Mouse (Mus musculus): Measurements from ENCODE around the gene BC035044. TPM values are rescaled to one million over a fixed set of nuclear protein-coding genes. Genes with fewer than 3 reads are reported as not detected.
A peak's percentile ranks its signal among the peaks of the same experiment; 100 is the strongest.
"Not testable (repeated sequence)": the region's sequence is repeated elsewhere in the genome, so short reads cannot be mapped to it uniquely, and the experiment has no call there.

BC035044 gene
- 0.59 and 0.68 TPM in 2 replicates for polyA plus RNA-seq (2015; fragmentation: Nextera tagmentation; extraction: Ambion mirVana)

DNA sequence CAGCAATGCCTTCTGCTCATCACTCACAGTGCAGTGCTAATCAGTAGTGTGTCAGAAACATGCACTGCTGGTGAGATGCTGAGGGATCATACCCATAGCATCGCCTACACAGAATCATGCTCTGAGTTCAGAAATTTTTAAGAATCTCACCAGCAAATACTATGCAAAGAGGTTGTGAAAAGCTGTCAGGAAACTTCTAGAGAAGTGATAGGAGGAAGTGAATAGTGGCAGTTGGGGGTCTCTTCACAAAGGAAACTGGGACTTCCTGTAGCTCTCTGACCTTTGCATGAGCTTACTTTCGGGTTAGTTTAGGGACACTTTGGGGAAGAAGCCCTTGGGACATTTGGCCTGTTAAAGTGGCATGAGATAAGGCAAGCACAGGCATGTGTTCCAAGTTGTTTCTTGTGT, at the start of gene BC035044:
Gene BC035044 (minus strand): TSS at position 179 of the 408 bp plus-strand sequence.
- Histone ChIP-seq H3K36me3 (ENCODE audit: control insufficient read depth, insufficient read depth, low read length) (no peaks in the 10 kb centered on the region), H3K9ac (ENCODE audit: low read length) (no peak within 1 kb of the TSS), H3K27me3 (ENCODE audit: control insufficient read depth, insufficient read depth, low read length) (no peaks in the 10 kb centered on the region), H3K9me3 (ENCODE audit: control insufficient read depth, low read length) (no peaks in the 10 kb centered on the region), H3K4me1 (replicated peaks; ENCODE audit: control insufficient read depth, insufficient read depth) (no peaks in the 10 kb centered on the region), H3K4me2 (replicated peaks; ENCODE audit: low read depth) (no peak within 1 kb of the TSS), H3K4me3 (ENCODE audit: low read depth, low read length) (no peak within 1 kb of the TSS), H3K27ac (replicated peaks) (no peak within 1 kb of the TSS)
- WGBS = 77% methylated on average over 2 of the region's 2 CpGs
- ATAC-seq (ENCODE audit: low FRiP score, low TSS enrichment) (no peak), DNase-seq (ENCODE audit: low spot score) (no peak)
- TF ChIP-seq EP300 (optimal IDR thresholded peaks at IDR 0.05) (no peak), CTCF (IDR thresholded peaks at IDR 0.05; ENCODE audit: low read depth) (no peak)

DNA sequence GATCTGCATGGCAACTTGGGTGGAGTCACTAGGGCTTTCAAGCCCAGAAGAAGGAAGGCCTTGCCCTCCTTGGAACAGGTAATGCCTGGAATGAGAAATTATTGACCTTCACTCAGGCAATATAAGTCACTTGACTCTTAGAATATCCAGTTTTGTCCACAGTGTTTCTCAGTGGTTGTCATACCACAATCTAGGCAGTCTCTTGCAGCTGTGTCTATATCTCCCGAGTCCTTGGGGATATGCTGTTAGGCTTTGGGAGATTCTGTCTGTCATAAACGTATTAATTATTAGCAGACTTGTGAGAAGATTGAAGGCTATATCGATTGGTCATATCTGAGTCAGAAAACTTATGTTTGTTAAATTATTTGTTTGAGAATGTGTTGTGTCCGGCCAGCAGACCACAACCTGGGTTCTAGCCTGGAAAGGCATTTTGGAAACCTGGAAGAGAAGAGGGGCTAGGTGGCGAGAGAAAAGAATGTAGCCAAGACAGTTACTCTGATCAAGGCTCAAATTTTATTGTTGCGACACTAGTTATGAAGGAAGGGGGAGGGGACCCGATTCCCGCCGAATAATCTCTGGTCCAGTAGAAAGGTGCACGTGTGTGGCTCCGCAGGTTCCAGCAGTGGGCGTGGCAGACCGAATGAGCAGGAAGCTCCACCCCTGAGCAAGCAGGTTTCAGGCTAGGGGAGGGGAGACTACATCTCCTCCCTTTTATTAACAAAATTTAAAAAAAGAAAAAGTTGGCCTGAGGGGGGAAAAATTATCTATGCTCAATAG, 45.2 kb upstream of the BC035044 start:
- not testable (repeated sequence) for H3K9ac ChIP-seq (ENCODE audit: low read length); H3K9me3 ChIP-seq (ENCODE audit: control insufficient read depth, low read length); DNase-seq (ENCODE audit: low spot score); H3K27ac ChIP-seq (replicated peaks); ATAC-seq (ENCODE audit: low FRiP score, low TSS enrichment); H3K4me2 ChIP-seq (replicated peaks; ENCODE audit: low read depth); H3K4me3 ChIP-seq (ENCODE audit: low read depth, low read length); H3K36me3 ChIP-seq (ENCODE audit: control insufficient read depth, insufficient read depth, low read length); H3K27me3 ChIP-seq (ENCODE audit: control insufficient read depth, insufficient read depth, low read length); H3K4me1 ChIP-seq (replicated peaks; ENCODE audit: control insufficient read depth, insufficient read depth)
- WGBS = 85% methylated on average over 4 of the region's 13 CpGs

DNA sequence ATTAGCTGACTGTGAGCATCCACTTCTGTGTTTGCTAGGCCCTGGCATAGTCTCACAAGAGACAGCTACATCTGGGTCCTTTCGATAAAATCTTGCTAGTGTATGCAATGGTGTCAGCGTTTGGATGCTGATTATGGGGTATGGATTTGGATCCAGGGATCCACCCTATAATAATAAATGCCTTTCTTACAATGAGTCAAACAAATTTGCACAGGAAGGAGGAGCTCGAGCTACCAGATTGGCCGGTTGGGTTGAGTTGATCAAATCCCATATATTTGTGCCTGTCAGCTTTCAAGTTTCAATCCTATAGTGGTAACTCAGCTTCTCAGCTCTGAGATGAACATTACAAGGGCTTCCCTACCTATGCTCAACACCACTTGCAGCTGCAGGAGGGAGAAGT, 43.2 kb upstream of the BC035044 start, which contains the start of gene Clec2g:
Gene Clec2g (plus strand): TSS at position 301 of the 400 bp plus-strand sequence.
- not testable (repeated sequence) for H3K27me3 ChIP-seq (ENCODE audit: control insufficient read depth, insufficient read depth, low read length); DNase-seq (ENCODE audit: low spot score); H3K4me2 ChIP-seq (replicated peaks; ENCODE audit: low read depth); H3K4me1 ChIP-seq (replicated peaks; ENCODE audit: control insufficient read depth, insufficient read depth); ATAC-seq (ENCODE audit: low FRiP score, low TSS enrichment); H3K4me3 ChIP-seq (ENCODE audit: low read depth, low read length); H3K36me3 ChIP-seq (ENCODE audit: control insufficient read depth, insufficient read depth, low read length); H3K9me3 ChIP-seq (ENCODE audit: control insufficient read depth, low read length); H3K9ac ChIP-seq (ENCODE audit: low read length)
- 66% methylated on average over 4 of the region's 4 CpGs for WGBS
- peak within 1 kb of the TSS; percentile 58; the same call in 1 of the 2 replicates for H3K27ac ChIP-seq (replicated peaks)

DNA sequence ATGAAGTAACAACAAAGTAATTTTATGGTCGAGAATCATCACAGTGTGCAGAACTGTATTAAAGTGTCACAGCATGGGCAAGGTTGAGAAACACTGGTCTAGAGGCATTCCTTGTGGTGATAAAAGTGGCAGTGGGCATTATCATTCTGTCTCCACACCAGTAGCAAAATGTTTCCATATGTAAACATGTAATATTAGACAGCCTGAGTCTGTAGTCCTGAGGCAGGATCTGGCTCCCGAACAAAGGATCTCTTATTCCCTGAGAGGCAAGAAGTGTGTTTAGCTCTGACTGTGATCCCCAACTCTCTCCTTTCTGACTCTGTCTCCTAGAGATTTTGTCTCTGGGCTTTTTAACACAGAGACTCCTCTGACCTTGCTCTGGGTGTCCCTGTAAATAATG, 42.1 kb upstream of the BC035044 start:
- Histone ChIP-seq H3K36me3 (ENCODE audit: control insufficient read depth, insufficient read depth, low read length) (no peaks in the 10 kb centered on the region), H3K27me3 (ENCODE audit: control insufficient read depth, insufficient read depth, low read length) (no peaks in the 10 kb centered on the region), H3K9ac (ENCODE audit: low read length) (no peak overlapping the region), H3K4me2 (replicated peaks; ENCODE audit: low read depth) (no peak overlapping the region), H3K4me1 (replicated peaks; ENCODE audit: control insufficient read depth, insufficient read depth) (no peaks in the 10 kb centered on the region), H3K4me3 (ENCODE audit: low read depth, low read length) (no peak overlapping the region), H3K27ac (replicated peaks) (no peak overlapping the region), H3K9me3 (ENCODE audit: control insufficient read depth, low read length) (no peaks in the 10 kb centered on the region)
- WGBS = 19% methylated on average over 2 of the region's 2 CpGs
- no peak for DNase-seq (ENCODE audit: low spot score)
- ATAC-seq (ENCODE audit: low FRiP score, low TSS enrichment) = no peak
- no peak for TF ChIP-seq EP300 (optimal IDR thresholded peaks at IDR 0.05)
- no peak for TF ChIP-seq CTCF (IDR thresholded peaks at IDR 0.05; ENCODE audit: low read depth)

DNA sequence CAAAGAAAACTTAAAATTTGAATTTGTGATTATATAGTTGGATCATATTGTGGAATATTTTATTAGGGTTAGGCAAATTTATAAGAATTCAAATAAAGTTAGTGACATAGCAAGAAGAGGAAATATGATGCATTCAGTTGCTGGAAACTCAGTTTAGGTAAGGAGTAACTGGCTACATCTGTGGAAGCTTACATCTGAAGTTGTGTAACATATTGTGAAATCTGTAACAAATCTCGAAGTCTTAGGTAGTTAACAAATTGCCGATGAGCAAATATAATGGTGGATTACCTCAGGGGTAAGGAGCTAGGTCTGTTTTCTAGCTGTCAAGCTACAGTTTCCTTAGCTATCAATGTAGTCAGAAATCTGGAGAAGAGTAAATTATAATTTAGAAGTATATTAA, 26.4 kb upstream of the BC035044 start:
- DNase-seq (ENCODE audit: low spot score) = no peak
- H3K9me3 ChIP-seq (ENCODE audit: control insufficient read depth, low read length) = no peaks in the 10 kb centered on the region
- WGBS = 66% methylated on average over 2 of the region's 2 CpGs

DNA sequence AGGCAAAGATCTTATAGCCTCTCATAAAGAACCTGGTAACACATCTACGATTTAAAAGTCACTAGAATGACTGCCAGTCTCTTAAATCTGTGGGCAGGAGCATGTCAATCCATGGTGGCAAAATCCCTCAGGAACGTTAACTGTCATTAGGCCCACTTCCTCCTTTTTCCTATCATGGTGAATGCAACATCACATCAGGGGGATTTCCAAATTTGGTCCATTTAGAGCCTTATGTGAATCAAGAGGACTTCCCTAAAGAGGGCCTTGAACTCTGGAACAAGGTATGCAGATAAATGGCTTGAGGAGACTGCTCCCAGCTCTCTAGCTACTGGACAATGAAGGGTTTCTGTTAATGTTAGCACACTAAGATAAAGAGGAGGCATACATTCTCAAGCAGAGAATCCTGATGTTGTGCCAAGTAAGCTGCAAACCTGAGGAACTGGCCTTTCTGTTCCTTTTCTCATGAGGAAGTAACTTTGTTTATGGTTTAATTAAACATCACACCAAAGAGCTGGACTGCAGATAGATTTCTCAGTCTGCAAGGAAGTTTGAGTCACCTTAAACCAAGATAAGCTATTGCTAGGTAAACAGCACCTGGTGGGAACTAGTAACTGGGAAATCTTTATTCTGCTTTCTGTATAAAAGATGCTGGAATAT, 22.8 kb upstream of the BC035044 start:
- 71% methylated on average over 2 of the region's 2 CpGs for WGBS
- peak; percentile 46 for DNase-seq (ENCODE audit: low spot score)
- ATAC-seq (ENCODE audit: low FRiP score, low TSS enrichment) = peak; percentile 95
- Histone ChIP-seq H3K27ac (replicated peaks) (no peak overlapping the region; the same call in 1 of the 2 replicates), H3K9me3 (ENCODE audit: control insufficient read depth, low read length) (no peaks in the 10 kb centered on the region), H3K9ac (ENCODE audit: low read length) (no peak overlapping the region), H3K4me1 (replicated peaks; ENCODE audit: control insufficient read depth, insufficient read depth) (no peaks in the 10 kb centered on the region), H3K4me2 (replicated peaks; ENCODE audit: low read depth) (no peak overlapping the region), H3K4me3 (ENCODE audit: low read depth, low read length) (no peak overlapping the region), H3K27me3 (ENCODE audit: control insufficient read depth, insufficient read depth, low read length) (no peaks in the 10 kb centered on the region), H3K36me3 (ENCODE audit: control insufficient read depth, insufficient read depth, low read length) (no peaks in the 10 kb centered on the region)
- no peak for TF ChIP-seq CTCF (IDR thresholded peaks at IDR 0.05; ENCODE audit: low read depth)

More for the DNA sequence above, 26.4 kb upstream of the BC035044 start:
- TF ChIP-seq EP300 (optimal IDR thresholded peaks at IDR 0.05) = no peak
- TF ChIP-seq CTCF (IDR thresholded peaks at IDR 0.05; ENCODE audit: low read depth) = no peak
- no peak overlapping the region for H3K9ac ChIP-seq (ENCODE audit: low read length)
- H3K4me3 ChIP-seq (ENCODE audit: low read depth, low read length) = no peak overlapping the region
- no peak for ATAC-seq (ENCODE audit: low FRiP score, low TSS enrichment)
- H3K27ac ChIP-seq (replicated peaks) = no peak overlapping the region
- H3K4me1 ChIP-seq (replicated peaks; ENCODE audit: control insufficient read depth, insufficient read depth) = no peaks in the 10 kb centered on the region
- no peaks in the 10 kb centered on the region for H3K27me3 ChIP-seq (ENCODE audit: control insufficient read depth, insufficient read depth, low read length)
- no peak overlapping the region for H3K4me2 ChIP-seq (replicated peaks; ENCODE audit: low read depth)
- no peaks in the 10 kb centered on the region for H3K36me3 ChIP-seq (ENCODE audit: control insufficient read depth, insufficient read depth, low read length)

DNA sequence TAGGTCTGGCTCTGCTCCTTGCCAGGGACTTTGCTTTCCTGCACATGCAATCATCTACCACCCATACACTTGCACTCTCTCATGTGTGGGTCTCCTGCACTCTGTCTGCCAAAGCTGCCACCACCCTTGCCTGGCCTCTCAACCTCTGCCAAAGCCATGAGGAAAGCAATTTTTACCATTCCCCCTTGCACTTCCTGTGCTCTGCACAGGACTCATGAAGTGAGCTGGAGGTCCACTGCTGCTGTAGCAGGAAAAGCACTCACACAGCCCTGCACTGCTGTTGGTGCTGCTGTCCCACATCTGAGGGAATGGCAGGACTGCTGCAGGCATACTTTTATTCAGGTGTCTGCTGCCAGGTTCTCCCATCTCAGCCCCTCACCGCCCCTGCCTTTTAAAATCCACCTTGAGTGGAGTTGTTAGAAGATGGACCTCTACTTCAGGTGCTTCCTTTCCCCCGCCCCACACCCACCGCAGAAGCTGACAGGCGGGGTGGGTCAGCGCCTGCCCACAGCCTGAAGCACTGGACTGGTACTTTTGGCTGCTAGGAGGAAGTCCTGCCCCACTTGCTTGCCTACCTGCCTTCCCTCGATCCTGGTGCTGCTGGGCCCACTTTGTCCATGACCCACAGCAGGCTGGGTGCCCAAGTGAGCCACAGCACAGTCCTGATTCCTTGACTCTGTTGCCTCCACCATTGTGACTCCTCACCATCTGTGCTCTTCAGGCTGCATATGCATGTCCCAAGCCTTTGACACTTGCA, 10.0 kb upstream of the BC035044 start:
- ATAC-seq (ENCODE audit: low FRiP score, low TSS enrichment); H3K9ac ChIP-seq (ENCODE audit: low read length); DNase-seq (ENCODE audit: low spot score); H3K4me3 ChIP-seq (ENCODE audit: low read depth, low read length); H3K27me3 ChIP-seq (ENCODE audit: control insufficient read depth, insufficient read depth, low read length); H3K4me1 ChIP-seq (replicated peaks; ENCODE audit: control insufficient read depth, insufficient read depth); H3K36me3 ChIP-seq (ENCODE audit: control insufficient read depth, insufficient read depth, low read length); H3K9me3 ChIP-seq (ENCODE audit: control insufficient read depth, low read length); H3K4me2 ChIP-seq (replicated peaks; ENCODE audit: low read depth); H3K27ac ChIP-seq (replicated peaks): not testable (repeated sequence)
- 93% methylated on average over 6 of the region's 6 CpGs for WGBS

Measured in stomach, postnatal 0 days (tissue).